Mouse (Mus musculus) ES-E14 (cell line): ENCODE measurements at regions not wholly inside any gene's neighbourhood (a gene's known extent, or its start where the extent isn't known, plus 50 kb on each side); places are given as distances from the start of the nearest gene placed in this dataset.

Experiments used
- DNase-seq: peaks from one replicate; pipeline ENCODE4 v3.0.0-alpha.2; 2013; ENCODE audit warnings: low read depth, low spot score
- H3K27ac ChIP-seq: 2 replicates; pipeline ENCODE4 v1.5.1; 2012; ENCODE audit warnings: low read depth, mild to moderate bottlenecking, low read length, moderate library complexity, mixed read lengths; ENCODE audit not compliant: poor library complexity, insufficient read depth, severe bottlenecking
- H3K36me3 ChIP-seq: 2 replicates; pipeline ENCODE4 v1.6.1; 2012; ENCODE audit warnings: mild to moderate bottlenecking, low read length, moderate library complexity, mixed read lengths; ENCODE audit not compliant: control insufficient read depth, poor library complexity, insufficient read depth, severe bottlenecking
- H3K4me1 ChIP-seq, 2 experiments: fragments of 150-350 bp in 1 of 2; sonication (generic) in 1 of 2; 2 replicates each; pipeline ENCODE4 v1.6.1; 2012; ENCODE audit warnings: low read length in 2 of 2, mild to moderate bottlenecking in 1 of 2, mixed read lengths in 1 of 2; ENCODE audit not compliant: control insufficient read depth in 2 of 2, insufficient read depth in 2 of 2, poor library complexity in 1 of 2
- H3K4me3 ChIP-seq, 2 experiments: fragments of 150-350 bp in 1 of 2; sonication (generic) in 1 of 2; 2 replicates each; pipeline ENCODE4 v1.5.1; 2012; ENCODE audit warnings: low read length in 2 of 2, low read depth in 1 of 2, mild to moderate bottlenecking in 1 of 2, mixed read lengths in 1 of 2; ENCODE audit not compliant: insufficient read depth in 1 of 2, poor library complexity in 1 of 2, severe bottlenecking in 1 of 2
- H3K9ac ChIP-seq: 2 replicates; pipeline ENCODE4 v1.6.1; 2012; ENCODE audit warnings: low read depth, mild to moderate bottlenecking, low read length, mixed read lengths; ENCODE audit not compliant: poor library complexity, insufficient read depth, severe bottlenecking
- H3K9me3 ChIP-seq: fragments of 150-350 bp; sonication (generic); 2 replicates; pipeline ENCODE4 v1.6.1; 2012; ENCODE audit warnings: low read depth, mild to moderate bottlenecking, low read length; ENCODE audit not compliant: control insufficient read depth, insufficient read depth
- CHD2 ChIP-seq: IDR thresholded peaks from 2 replicates; pipeline ENCODE4 v1.6.1; 2014; ENCODE audit warnings: mild to moderate bottlenecking, low read depth, low read length, inconsistent platforms
- HCFC1 ChIP-seq: IDR thresholded peaks from 2 replicates; pipeline ENCODE4 v1.6.1; 2012; ENCODE audit warnings: low read length, inconsistent platforms, borderline replicate concordance; ENCODE audit not compliant: insufficient read depth
- MAFK ChIP-seq: IDR thresholded peaks from 2 replicates; pipeline ENCODE4 v1.6.1; 2014; ENCODE audit warnings: mild to moderate bottlenecking, low read depth, low read length, inconsistent platforms; ENCODE audit not compliant: insufficient read depth
- ZC3H11A ChIP-seq: IDR thresholded peaks from 2 replicates; pipeline ENCODE4 v1.6.1; 2012; ENCODE audit warnings: low read depth, mild to moderate bottlenecking, inconsistent platforms, low read length, borderline replicate concordance
- ZNF384 ChIP-seq: IDR thresholded peaks from 2 replicates; pipeline ENCODE4 v1.6.1; 2012; ENCODE audit warnings: low read depth, low read length, inconsistent platforms
- in situ Hi-C, 2 experiments: fragments of 600-800 bp; cut with MboI; formaldehyde crosslinking; loops; one replicate each; pipeline ENCODE4 v1.15.1; 2025; ENCODE audit warnings: low sequenced_read_pairs in 2 of 2, inconsistent platforms in 1 of 2; ENCODE audit not compliant: unreplicated experiment in 2 of 2

DNA sequence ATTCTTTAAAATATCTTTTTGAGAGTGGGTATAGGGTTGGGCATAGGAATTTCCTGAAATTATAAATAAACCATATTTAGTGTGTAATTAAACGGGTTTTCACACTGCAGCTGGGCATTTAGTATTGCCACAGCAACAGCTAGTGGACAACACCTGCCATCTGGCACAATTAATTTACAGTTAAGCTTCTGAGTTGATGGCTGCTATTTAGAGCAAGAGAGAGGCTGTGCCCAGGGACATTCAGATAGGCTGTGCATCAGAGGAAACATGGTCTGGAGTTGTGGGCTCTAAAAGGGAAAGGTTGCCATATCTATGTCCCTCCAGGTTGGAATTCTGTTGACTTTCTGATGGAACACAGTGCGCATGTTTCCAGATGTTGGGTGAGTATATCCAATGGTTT lies 227.1 kb downstream of the Pth2r start:
- no peak overlapping the region for H3K9ac ChIP-seq
- H3K4me1 ChIP-seq, result no peaks in the 10 kb centered on the region
- in situ Hi-C loops, result no loop called here
- H3K36me3 ChIP-seq, result no peaks in the 10 kb centered on the region
- H3K9me3 ChIP-seq, result no peaks in the 10 kb centered on the region
- no peak overlapping the region for H3K4me3 ChIP-seq
- no peak overlapping the region for H3K27ac ChIP-seq
- TF ChIP-seq CHD2 (no peak), ZNF384 (no peak), MAFK (no peak), ZC3H11A (no peak), HCFC1 (no peak)
- DNase-seq, result no peak

- peak; percentile 9 for DNase-seq
- H3K9me3 ChIP-seq, result no peaks in the 10 kb centered on the region
- no peak overlapping the region for H3K9ac ChIP-seq
- no peaks in the 10 kb centered on the region for H3K4me1 ChIP-seq
- H3K4me3 ChIP-seq, result no peak overlapping the region
- H3K36me3 ChIP-seq, result no peaks in the 10 kb centered on the region
- TF ChIP-seq ZC3H11A (no peak), ZNF384 (no peak), HCFC1 (no peak), MAFK (no peak), CHD2 (no peak)
- in situ Hi-C loops, result no loop called here
- no peak overlapping the region for H3K27ac ChIP-seq
Measured at GRCm38 (mm10) chr1:65535674-65536073, 253.8 kb downstream of the Pth2r start.

DNA sequence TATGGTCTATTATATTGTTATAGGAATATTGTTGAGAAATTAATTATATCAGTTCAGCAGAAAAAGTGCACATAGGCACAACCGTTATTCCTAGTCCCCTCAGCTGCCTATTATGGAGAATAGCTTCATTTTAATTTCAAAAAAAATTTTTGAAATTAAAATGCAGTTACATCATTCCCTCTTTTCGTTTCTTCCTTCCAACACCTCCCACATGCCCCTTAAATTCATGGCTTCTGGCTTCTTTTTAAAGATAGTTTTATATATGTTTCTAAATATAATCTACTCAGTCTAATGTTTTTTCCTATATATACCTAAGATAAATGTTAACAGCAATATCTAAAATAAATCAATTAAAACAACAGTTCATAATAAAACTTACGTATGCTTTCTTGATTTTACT lies 256.7 kb downstream of the Pth2r start:
- H3K9ac ChIP-seq, result no peak overlapping the region
- H3K27ac ChIP-seq, result no peak overlapping the region
- H3K4me1 ChIP-seq, result no peaks in the 10 kb centered on the region
- H3K9me3 ChIP-seq, result no peaks in the 10 kb centered on the region
- no peak for DNase-seq
- in situ Hi-C loops, result no loop called here
- H3K4me3 ChIP-seq, result no peak overlapping the region
- no peaks in the 10 kb centered on the region for H3K36me3 ChIP-seq
- no peak for TF ChIP-seq HCFC1
- no peak for TF ChIP-seq ZNF384
- TF ChIP-seq CHD2, result no peak
- TF ChIP-seq MAFK, result no peak
- TF ChIP-seq ZC3H11A, result no peak

- Histone ChIP-seq H3K4me3 (no peak overlapping the region), H3K9ac (no peak overlapping the region), H3K36me3 (no peaks in the 10 kb centered on the region), H3K9me3 (no peaks in the 10 kb centered on the region), H3K4me1 (no peaks in the 10 kb centered on the region), H3K27ac (no peak overlapping the region)
- no peak for TF ChIP-seq MAFK
- no peak for TF ChIP-seq HCFC1
- TF ChIP-seq ZNF384, result no peak
- no peak for TF ChIP-seq ZC3H11A
- TF ChIP-seq CHD2, result no peak
- in situ Hi-C loops, result no loop called here
- DNase-seq, result no peak
Measured at GRCm38 (mm10) chr1:65544219-65544864, 262.5 kb downstream of the Pth2r start.
